Mouse (Mus musculus): ENCODE data around the gene Rps6kl1. TPM values are rescaled to one million over a fixed set of nuclear protein-coding genes. Genes with fewer than 3 reads are reported as not detected.

Rps6kl1 gene
- total RNA-seq (2021) (1 to 10 TPM; 2.3 to 2.4 TPM), polyA plus RNA-seq (2012; rRNA removed) (3.4 and 5.1 TPM in 2 replicates)
- long read RNA-seq, partial matches to known transcripts, result 1 of 6 reads
- long read RNA-seq, other reads (novel, unspliced or antisense), result 3 of 6 reads

DNA sequence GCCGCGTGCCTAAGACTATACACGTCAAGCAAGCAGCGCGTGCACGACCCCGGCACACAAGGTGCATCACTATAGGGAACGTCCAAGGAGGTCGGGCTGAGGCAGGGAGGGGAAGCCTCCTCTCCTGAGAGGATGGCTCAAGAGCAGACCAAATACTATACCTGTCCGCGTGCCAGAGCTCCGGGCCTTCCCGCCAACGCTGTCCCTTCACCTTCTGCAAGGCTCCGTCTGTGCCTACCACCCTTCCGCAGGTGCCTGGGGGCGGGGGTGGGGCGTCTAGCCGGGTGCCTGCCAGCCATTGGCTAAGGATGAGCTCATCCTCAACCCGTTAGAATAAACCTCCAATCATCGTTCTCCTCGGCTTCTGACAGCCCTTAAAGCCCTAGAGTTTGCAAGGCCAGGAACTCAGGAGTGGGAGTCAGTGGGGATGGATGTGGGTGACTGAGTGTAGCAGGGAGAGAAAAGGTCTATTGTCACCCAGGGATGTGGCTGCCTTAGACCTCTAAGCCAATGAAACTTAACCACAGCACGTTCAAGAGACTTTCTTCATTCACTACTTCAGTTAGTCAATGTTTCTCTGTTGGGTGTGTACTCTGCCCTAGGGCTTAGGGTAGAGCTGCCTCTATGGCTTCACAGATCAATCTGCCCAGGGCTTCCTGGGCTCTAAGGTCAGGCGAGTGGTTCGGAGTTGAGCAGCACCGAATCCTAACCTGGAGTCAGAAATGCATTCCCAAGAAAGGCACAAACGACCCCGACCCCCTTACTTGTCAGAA is at the start of gene Rps6kl1:
Rps6kl1 (minus strand) TSS at position 263 of the 773 bp plus-strand sequence.
- peak within 1 kb of the TSS; percentile 53 for H3K4me3 ChIP-seq
- 18% methylated on average over 28 of the region's 28 CpGs for WGBS
- intact Hi-C loops (cut with DNase I), result loop anchor here (10.0 kb wide), 1 partner anchor 334 kb away; no protein-coding TSS in a partner anchor
- peak; percentile 51; the same call in 1 of the 2 replicates for TF ChIP-seq POLR2A (IDR thresholded peaks at IDR 0.05; ENCODE audit: insufficient read depth, low read depth, low read length)
- TF ChIP-seq EP300 (IDR thresholded peaks at IDR 0.05; ENCODE audit: insufficient read depth, low read depth, low read length), result no peak
- no peaks in the 10 kb centered on the region for H3K27me3 ChIP-seq (ENCODE audit: control insufficient read depth, insufficient read depth, low read length)
- peak in 1 of 2 experiments; percentile 62 for DNase-seq
- no peaks in the 10 kb centered on the region for H3K79me2 ChIP-seq (replicated peaks; ENCODE audit: control insufficient read depth, insufficient read depth, low read length)
- no peaks in the 10 kb centered on the region for H3K36me3 ChIP-seq (ENCODE audit: control insufficient read depth, insufficient read depth, low read length)
- peaks cover 3% of the 10 kb centered on the region; the same call in 1 of the 2 replicates for H3K4me1 ChIP-seq (ENCODE audit: control insufficient read depth, insufficient read depth, low read length)
- peak within 1 kb of the TSS; percentile 82 for H3K27ac ChIP-seq
- peak within 1 kb of the TSS; percentile 62 for H3K9ac ChIP-seq (ENCODE audit: low read depth, low read length)

DNA sequence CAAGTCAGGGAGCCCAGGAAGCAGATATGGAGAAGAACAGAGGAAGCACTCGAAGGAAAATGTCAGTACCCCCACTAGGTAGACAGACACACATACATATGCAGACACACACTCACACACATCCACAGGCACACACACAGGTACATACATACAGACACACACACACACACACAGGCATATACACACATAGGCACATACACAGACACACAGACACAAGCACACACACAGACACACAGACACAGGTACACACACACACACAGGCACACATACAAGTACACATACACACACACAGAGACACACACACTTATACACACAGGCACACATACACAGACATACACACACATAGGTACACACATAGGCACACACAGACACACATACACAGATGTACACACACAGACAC is 48.9 kb upstream of the Rps6kl1 start:
- Histone ChIP-seq H3K27me3 (ENCODE audit: control insufficient read depth, insufficient read depth, low read length) (no peaks in the 10 kb centered on the region), H3K36me3 (ENCODE audit: control insufficient read depth, insufficient read depth, low read length) (no peaks in the 10 kb centered on the region), H3K4me3 (no peak overlapping the region), H3K9ac (ENCODE audit: low read depth, low read length) (no peak overlapping the region), H3K79me2 (replicated peaks; ENCODE audit: control insufficient read depth, insufficient read depth, low read length) (no peaks in the 10 kb centered on the region), H3K4me1 (ENCODE audit: control insufficient read depth, insufficient read depth, low read length) (peaks cover 18% of the 10 kb centered on the region), H3K27ac (no peak overlapping the region)
- intact Hi-C loops (cut with DNase I), result loop anchor here (5.0 kb wide), 1 partner anchor 33 kb away; no protein-coding TSS in a partner anchor
- TF ChIP-seq EP300 (IDR thresholded peaks at IDR 0.05; ENCODE audit: insufficient read depth, low read depth, low read length), result no peak
- TF ChIP-seq POLR2A (IDR thresholded peaks at IDR 0.05; ENCODE audit: insufficient read depth, low read depth, low read length), result no peak
- no peak for TF ChIP-seq CTCF (IDR thresholded peaks at IDR 0.05)
- 70% methylated on average over 1 of the region's 1 CpGs for WGBS
- DNase-seq, result no peak

DNA sequence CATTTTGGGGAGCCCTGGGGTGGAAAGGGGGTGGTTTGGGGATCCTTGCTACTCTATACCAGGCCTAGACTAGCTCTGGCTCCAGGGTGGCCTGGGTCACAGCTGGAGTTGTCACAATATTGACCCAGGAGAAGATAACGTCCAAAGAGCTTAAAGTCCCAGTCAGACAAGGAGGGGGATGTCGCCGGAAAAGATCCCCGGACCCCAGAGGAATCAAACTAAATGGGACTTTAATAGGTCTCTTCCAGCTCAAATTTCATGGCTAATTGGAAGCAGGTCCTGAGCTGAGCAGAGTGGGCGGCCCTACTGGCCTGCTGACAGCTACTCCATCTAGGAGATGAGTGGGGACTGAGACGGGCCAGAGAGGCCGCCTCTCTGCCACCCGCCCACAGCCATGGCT is 46.9 kb upstream of the Rps6kl1 start:
- Histone ChIP-seq H3K79me2 (replicated peaks; ENCODE audit: control insufficient read depth, insufficient read depth, low read length) (no peaks in the 10 kb centered on the region), H3K27ac (no peak overlapping the region), H3K27me3 (ENCODE audit: control insufficient read depth, insufficient read depth, low read length) (no peaks in the 10 kb centered on the region), H3K4me3 (no peak overlapping the region), H3K36me3 (ENCODE audit: control insufficient read depth, insufficient read depth, low read length) (no peaks in the 10 kb centered on the region), H3K9ac (ENCODE audit: low read depth, low read length) (no peak overlapping the region), H3K4me1 (ENCODE audit: control insufficient read depth, insufficient read depth, low read length) (peaks cover 27% of the 10 kb centered on the region)
- intact Hi-C loops (cut with DNase I), result no loop called here
- WGBS, result 64% methylated on average over 8 of the region's 8 CpGs
- no peak for TF ChIP-seq CTCF (IDR thresholded peaks at IDR 0.05)
- no peak for TF ChIP-seq EP300 (IDR thresholded peaks at IDR 0.05; ENCODE audit: insufficient read depth, low read depth, low read length)
- TF ChIP-seq POLR2A (IDR thresholded peaks at IDR 0.05; ENCODE audit: insufficient read depth, low read depth, low read length), result no peak
- DNase-seq, result no peak

- TF ChIP-seq POLR2A (IDR thresholded peaks at IDR 0.05; ENCODE audit: insufficient read depth, low read depth, low read length), result no peak
- no peak for TF ChIP-seq CTCF (IDR thresholded peaks at IDR 0.05)
- TF ChIP-seq EP300 (IDR thresholded peaks at IDR 0.05; ENCODE audit: insufficient read depth, low read depth, low read length), result no peak
- Histone ChIP-seq H3K4me3 (no peak overlapping the region), H3K27me3 (ENCODE audit: control insufficient read depth, insufficient read depth, low read length) (no peaks in the 10 kb centered on the region), H3K79me2 (replicated peaks; ENCODE audit: control insufficient read depth, insufficient read depth, low read length) (no peaks in the 10 kb centered on the region), H3K36me3 (ENCODE audit: control insufficient read depth, insufficient read depth, low read length) (no peaks in the 10 kb centered on the region), H3K27ac (no peak overlapping the region), H3K4me1 (ENCODE audit: control insufficient read depth, insufficient read depth, low read length) (peaks cover 31% of the 10 kb centered on the region), H3K9ac (ENCODE audit: low read depth, low read length) (no peak overlapping the region)
- WGBS, result 82% methylated on average over 7 of the region's 7 CpGs
- intact Hi-C loops (cut with DNase I), result no loop called here
- DNase-seq, result no peak
Measured at GRCm38 (mm10) chr12:85197371-85197770, 46.3 kb upstream of the Rps6kl1 start.

DNA sequence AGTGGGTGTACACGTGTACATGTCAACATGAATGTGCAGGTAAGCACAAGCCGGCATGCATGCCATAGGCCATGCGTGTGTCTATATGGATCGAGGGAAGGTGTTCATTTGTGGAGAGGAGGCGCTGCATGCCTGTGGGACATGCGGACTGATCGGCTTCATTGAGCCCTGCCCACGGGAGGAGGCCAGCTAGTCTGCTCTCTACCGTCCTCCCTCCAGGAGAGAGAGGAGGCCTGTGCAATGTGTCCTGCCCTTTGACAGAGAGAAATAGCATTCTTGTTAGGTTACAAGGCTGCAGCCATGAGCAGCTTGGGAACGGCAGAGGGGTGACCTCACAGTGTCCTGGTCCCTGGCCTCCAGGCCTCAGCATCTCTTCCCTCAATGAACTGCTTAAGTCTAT is 45.1 kb upstream of the Rps6kl1 start:
- H3K4me1 ChIP-seq (ENCODE audit: control insufficient read depth, insufficient read depth, low read length), result peaks cover 25% of the 10 kb centered on the region
- H3K27ac ChIP-seq, result no peak overlapping the region
- intact Hi-C loops (cut with DNase I), result no loop called here
- H3K9ac ChIP-seq (ENCODE audit: low read depth, low read length), result no peak overlapping the region
- H3K79me2 ChIP-seq (replicated peaks; ENCODE audit: control insufficient read depth, insufficient read depth, low read length), result no peaks in the 10 kb centered on the region
- TF ChIP-seq EP300 (IDR thresholded peaks at IDR 0.05; ENCODE audit: insufficient read depth, low read depth, low read length), result no peak
- TF ChIP-seq CTCF (IDR thresholded peaks at IDR 0.05), result no peak
- TF ChIP-seq POLR2A (IDR thresholded peaks at IDR 0.05; ENCODE audit: insufficient read depth, low read depth, low read length), result no peak
- H3K27me3 ChIP-seq (ENCODE audit: control insufficient read depth, insufficient read depth, low read length), result no peaks in the 10 kb centered on the region
- H3K4me3 ChIP-seq, result no peak overlapping the region
- 90% methylated on average over 10 of the region's 10 CpGs for WGBS
- H3K36me3 ChIP-seq (ENCODE audit: control insufficient read depth, insufficient read depth, low read length), result no peaks in the 10 kb centered on the region
- DNase-seq, result no peak

DNA sequence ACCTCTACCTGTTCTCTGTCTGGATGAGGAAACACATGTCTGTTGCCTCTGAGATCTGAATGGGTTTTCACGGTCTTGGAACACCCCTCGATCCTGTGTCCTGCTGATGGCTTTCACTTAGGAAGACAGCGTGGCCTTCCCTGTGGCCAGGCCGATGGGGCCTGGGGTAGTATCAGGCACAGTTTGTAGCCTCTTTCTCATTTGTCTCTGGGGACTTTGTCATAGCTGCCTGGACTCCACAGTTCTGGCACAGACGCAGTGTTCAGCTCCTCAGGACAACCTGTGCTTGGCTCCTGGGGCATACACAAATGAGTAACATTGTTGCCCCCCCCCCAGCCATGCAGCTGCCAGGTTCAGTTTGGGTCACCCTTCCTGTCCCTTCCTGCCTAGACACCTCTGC is 44.0 kb upstream of the Rps6kl1 start:
- Histone ChIP-seq H3K4me3 (no peak overlapping the region), H3K27ac (peak overlapping the region; percentile 75), H3K9ac (ENCODE audit: low read depth, low read length) (no peak overlapping the region), H3K27me3 (ENCODE audit: control insufficient read depth, insufficient read depth, low read length) (no peaks in the 10 kb centered on the region), H3K4me1 (ENCODE audit: control insufficient read depth, insufficient read depth, low read length) (peaks cover 25% of the 10 kb centered on the region), H3K36me3 (ENCODE audit: control insufficient read depth, insufficient read depth, low read length) (no peaks in the 10 kb centered on the region), H3K79me2 (replicated peaks; ENCODE audit: control insufficient read depth, insufficient read depth, low read length) (no peaks in the 10 kb centered on the region)
- DNase-seq, result peak in 1 of 2 experiments; percentile 56
- intact Hi-C loops (cut with DNase I), result no loop called here
- 41% methylated on average over 5 of the region's 5 CpGs for WGBS
- TF ChIP-seq POLR2A (IDR thresholded peaks at IDR 0.05; ENCODE audit: insufficient read depth, low read depth, low read length) (no peak), EP300 (IDR thresholded peaks at IDR 0.05; ENCODE audit: insufficient read depth, low read depth, low read length) (0 out of 2 replicates have a peak, but pooled peaks have one; percentile 70)
